Mouse (Mus musculus) hindbrain, postnatal 0 days (tissue): ENCODE data around the gene Ppp2ca. TPM values are rescaled to one million over a fixed set of nuclear protein-coding genes. Genes with fewer than 3 reads are reported as not detected.
A peak's percentile ranks its signal among the peaks of the same experiment; 100 is the strongest.

Source experiments
- ATAC-seq: fragments of 200-750 bp; cut with Nextera tagmentation; 2 replicates; pipeline ENCODE4 v1.8.0; 2017; ENCODE audit warnings: mild to moderate bottlenecking, moderate TSS enrichment, moderate library complexity
- DNase-seq: peaks from one replicate; pipeline ENCODE4 v3.0.0-alpha.2; 2015; ENCODE audit warnings: low spot score
- H3K27ac ChIP-seq: fragments of 300-500 bp; sonication (generic); 2 replicates; pipeline ENCODE4 v1.5.1; 2014; ENCODE audit warnings: mild to moderate bottlenecking
- H3K27me3 ChIP-seq: fragments of 300-500 bp; sonication (generic); 2 replicates; pipeline ENCODE4 v1.6.1; 2014; ENCODE audit warnings: low read length, mixed read lengths; ENCODE audit not compliant: insufficient read depth
- H3K36me3 ChIP-seq: fragments of 300-500 bp; sonication (generic); 2 replicates; pipeline ENCODE4 v1.6.1; 2014; ENCODE audit warnings: low read length, mixed read lengths; ENCODE audit not compliant: insufficient read depth
- H3K4me1 ChIP-seq: fragments of 300-500 bp; sonication (generic); 2 replicates; pipeline ENCODE4 v1.6.1; 2014; ENCODE audit warnings: antibody characterized with exemption, low read length, mixed read lengths; ENCODE audit not compliant: insufficient read depth
- H3K4me2 ChIP-seq: fragments of 300-500 bp; sonication (generic); 2 replicates; pipeline ENCODE4 v1.6.1; 2014; ENCODE audit warnings: low read depth, mild to moderate bottlenecking, low read length, moderate library complexity, mixed read lengths
- H3K4me3 ChIP-seq: fragments of 300-500 bp; sonication (generic); 2 replicates; pipeline ENCODE4 v1.5.1; 2014; ENCODE audit warnings: low read length
- H3K9ac ChIP-seq: fragments of 300-500 bp; sonication (generic); replicated peaks from 2 replicates; pipeline ENCODE4 v1.6.1; 2014; ENCODE audit warnings: mild to moderate bottlenecking, low read length, moderate library complexity, mixed read lengths
- H3K9me3 ChIP-seq: fragments of 300-500 bp; sonication (generic); 2 replicates; pipeline ENCODE4 v1.6.1; 2016; ENCODE audit warnings: low read length, mixed read lengths
- CTCF ChIP-seq: IDR thresholded peaks from 2 replicates; pipeline ENCODE4 v1.5.1; 2016; ENCODE audit warnings: antibody characterized with exemption, control low read depth, low read depth
- WGBS: fragments of 180-500 bp; shearing (Covaris S2); extraction: QIAGEN DNeasy Blood & Tissue Kit; methylation state at CpG from one replicate; pipeline ENCODE4 v1.1.7; 2014; 5-methylcytosine and 5-hydroxymethylcytosine counted together
- polyA plus RNA-seq: library from polyadenylated mRNA; unstranded; fragments of >200 nt; fragmentation: Nextera tagmentation; extraction: Ambion mirVana; gene quantifications from 2 replicates; pipeline ENCODE4 v1.2.1, GENCODE M21; 2015
- total RNA-seq: library from RNA; depleted of rRNA; stranded (reverse); fragments of >200 nt; gene quantifications from 2 replicates; pipeline ENCODE4 v1.2.3, GENCODE M21; 2014

Ppp2ca gene
- total and polyA plus RNA-seq, 2 experiments from 2014 or later: 115 to 117 TPM

- H3K9ac ChIP-seq: no peak overlapping the region
- DNase-seq (no peak), ATAC-seq (no peak)
- H3K27me3 ChIP-seq: no peaks in the 10 kb centered on the region
- H3K4me2 ChIP-seq: no peak overlapping the region
- no peaks in the 10 kb centered on the region for H3K4me1 ChIP-seq
- no peaks in the 10 kb centered on the region for H3K9me3 ChIP-seq
- H3K36me3 ChIP-seq: no peaks in the 10 kb centered on the region
- TF ChIP-seq CTCF: peak; percentile 40; the same call in 1 of the 2 replicates
- no peak overlapping the region for H3K4me3 ChIP-seq
- 56% methylated on average over 3 of the region's 3 CpGs for WGBS
- H3K27ac ChIP-seq: no peak overlapping the region
These were observed 34.1 kb upstream of the Ppp2ca start for GRCm38 (mm10) chr11:52064398-52064797.

GRCm38 (mm10) chr11:52065841-52066240, 32.6 kb upstream of the Ppp2ca start:
- H3K36me3 ChIP-seq: no peaks in the 10 kb centered on the region
- 15% methylated on average over 5 of the region's 5 CpGs for WGBS
- H3K4me2 ChIP-seq: no peak overlapping the region
- TF ChIP-seq CTCF: no peak
- no peaks in the 10 kb centered on the region for H3K4me1 ChIP-seq
- H3K9me3 ChIP-seq: no peaks in the 10 kb centered on the region
- no peak overlapping the region for H3K27ac ChIP-seq
- DNase-seq (no peak), ATAC-seq (no peak)
- H3K4me3 ChIP-seq: no peak overlapping the region
- H3K9ac ChIP-seq: no peak overlapping the region
- H3K27me3 ChIP-seq: no peaks in the 10 kb centered on the region

- no peaks in the 10 kb centered on the region for H3K4me1 ChIP-seq
- ATAC-seq (no peak), DNase-seq (no peak)
- WGBS: 89% methylated on average over 10 of the region's 10 CpGs
- H3K36me3 ChIP-seq: no peaks in the 10 kb centered on the region
- H3K4me2 ChIP-seq: no peak overlapping the region
- no peak overlapping the region for H3K27ac ChIP-seq
- no peak overlapping the region for H3K9ac ChIP-seq
- TF ChIP-seq CTCF: no peak
- H3K4me3 ChIP-seq: no peak overlapping the region
- H3K27me3 ChIP-seq: no peaks in the 10 kb centered on the region
- no peaks in the 10 kb centered on the region for H3K9me3 ChIP-seq
These were observed 26.7 kb upstream of the Ppp2ca start for GRCm38 (mm10) chr11:52071768-52072167.

- WGBS: 84% methylated on average over 8 of the region's 8 CpGs
- no peak for ATAC-seq
These were observed 24.8 kb upstream of the Ppp2ca start for GRCm38 (mm10) chr11:52073528-52074170.

GRCm38 (mm10) chr11:52074626-52075470, 23.6 kb upstream of the Ppp2ca start:
- H3K27me3 ChIP-seq: no peaks in the 10 kb centered on the region
- no peak overlapping the region for H3K9ac ChIP-seq
- no peak for TF ChIP-seq CTCF
- H3K9me3 ChIP-seq: no peaks in the 10 kb centered on the region
- no peak for DNase-seq
- ATAC-seq: no peak
- no peak overlapping the region for H3K4me3 ChIP-seq
- no peaks in the 10 kb centered on the region for H3K4me1 ChIP-seq
- no peak overlapping the region for H3K4me2 ChIP-seq
- H3K36me3 ChIP-seq: no peaks in the 10 kb centered on the region
- H3K27ac ChIP-seq: no peak overlapping the region
- 74% methylated on average over 14 of the region's 14 CpGs for WGBS

More at GRCm38 (mm10) chr11:52073528-52074170, 24.8 kb upstream of the Ppp2ca start:
- Histone ChIP-seq H3K4me3 (no peak overlapping the region), H3K4me2 (no peak overlapping the region), H3K9ac (no peak overlapping the region), H3K4me1 (no peaks in the 10 kb centered on the region), H3K9me3 (no peaks in the 10 kb centered on the region), H3K36me3 (no peaks in the 10 kb centered on the region), H3K27me3 (no peaks in the 10 kb centered on the region), H3K27ac (no peak overlapping the region)
- no peak for TF ChIP-seq CTCF
- no peak for DNase-seq

GRCm38 (mm10) chr11:52075794-52076633, 22.5 kb upstream of the Ppp2ca start:
- Histone ChIP-seq H3K4me3 (no peak overlapping the region), H3K4me2 (no peak overlapping the region), H3K27ac (no peak overlapping the region), H3K4me1 (no peaks in the 10 kb centered on the region), H3K27me3 (no peaks in the 10 kb centered on the region), H3K9ac (no peak overlapping the region), H3K36me3 (no peaks in the 10 kb centered on the region), H3K9me3 (no peaks in the 10 kb centered on the region)
- 70% methylated on average over 19 of the region's 19 CpGs for WGBS
- no peak for DNase-seq
- no peak for ATAC-seq
- TF ChIP-seq CTCF: no peak
